Mouse (Mus musculus) C2C12 (cell line): ENCODE results near the gene Vmo1.

Experiments
- CEBPB ChIP-seq: IDR thresholded peaks from one replicate; pipeline ENCODE4 v1.6.1; 2011; ENCODE audit warnings: low read depth, mild to moderate bottlenecking, control low read depth, moderate library complexity
- CTCF ChIP-seq: IDR thresholded peaks from one replicate; pipeline ENCODE4 v1.5.1; 2011; ENCODE audit not compliant: control insufficient read depth, insufficient read depth, insufficient read length
- MAX ChIP-seq: IDR thresholded peaks from one replicate; pipeline ENCODE4 v1.6.1; 2011; ENCODE audit warnings: mild to moderate bottlenecking, control low read depth
- MYOD1 ChIP-seq: IDR thresholded peaks from one replicate; pipeline ENCODE4 v1.6.1; 2011; ENCODE audit warnings: low read depth; ENCODE audit not compliant: control insufficient read depth, insufficient read length
- MYOG ChIP-seq: IDR thresholded peaks from one replicate; pipeline ENCODE4 v1.6.1; 2011; ENCODE audit not compliant: control insufficient read depth, insufficient read length; ENCODE audit errors: extremely low read depth
- USF1 ChIP-seq: IDR thresholded peaks from one replicate; pipeline ENCODE4 v1.6.1; 2011; ENCODE audit warnings: low read depth, mild to moderate bottlenecking, control low read depth, moderate library complexity

GRCm38 (mm10) chr11:70520178-70520769, 5.9 kb upstream of the Vmo1 start:
- TF ChIP-seq CTCF (no peak), USF1 (no peak), CEBPB (no peak), MAX (no peak), MYOD1 (no peak), MYOG (no peak)
